In the genomic region with DNA sequence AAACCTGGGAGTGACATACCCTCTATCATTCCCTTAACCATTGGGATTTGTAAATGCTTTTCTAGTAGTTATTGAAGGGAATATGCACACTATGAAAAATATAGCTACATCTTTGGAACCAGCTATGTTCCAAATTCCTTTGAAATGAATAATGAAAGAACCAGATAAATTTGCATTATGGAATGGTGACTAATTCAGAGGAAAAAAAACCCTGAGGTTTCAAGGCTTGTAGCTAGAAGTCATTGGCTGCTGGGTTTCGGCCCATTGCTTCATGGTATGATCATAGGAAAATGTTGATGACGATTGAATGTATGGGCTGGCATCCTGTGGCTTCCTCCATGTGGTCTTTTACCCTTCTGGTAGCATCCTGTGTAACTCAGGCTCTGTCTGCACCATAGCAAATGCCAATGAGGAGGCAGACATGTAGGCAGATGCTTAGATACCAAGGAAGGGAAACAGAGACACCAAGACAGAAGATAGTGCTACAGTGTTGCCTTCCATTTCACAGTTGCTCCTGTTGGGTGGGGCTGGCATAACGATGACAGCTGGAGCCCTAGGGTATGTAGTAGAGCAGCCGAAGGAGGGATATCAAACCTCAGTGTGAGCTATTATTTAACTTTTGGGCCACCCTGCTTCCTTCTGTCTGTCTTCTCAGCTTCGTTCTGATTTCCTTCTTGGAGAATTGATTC, we compare ENCODE assay signal across 23 mouse cellular contexts. TPM values are rescaled to one million over a fixed set of nuclear protein-coding genes. Genes with fewer than 3 reads are reported as not detected.
"Had no signal": no experiment of that assay in that cellular context is flagged by ENCODE, and none has a peak within 500 bp of the region (broad histone marks: within the 10 kb centered on the region; RNA-seq: fewer than 3 reads in every experiment).

No protein-coding gene starts in this region.

- H3K9ac ChIP-seq: lung, embryonic 14.5 days; midbrain, embryonic 12.5 days; neural tube, embryonic 12.5 days had no signal

- H3K9me3 ChIP-seq: midbrain, embryonic 10.5 days; midbrain, embryonic 12.5 days; neural tube, embryonic 12.5 days had no signal

- H3K4me3 ChIP-seq: midbrain, embryonic 10.5 days; midbrain, embryonic 12.5 days; neural tube, embryonic 12.5 days had no signal

- H3K27ac ChIP-seq: midbrain, embryonic 10.5 days; midbrain, embryonic 12.5 days; neural tube, embryonic 12.5 days had no signal

- ATAC-seq: midbrain, embryonic 16.5 days had no signal

- H3K36me3 ChIP-seq: midbrain, embryonic 10.5 days; midbrain, embryonic 12.5 days; neural tube, embryonic 12.5 days had no signal

- H3K4me2 ChIP-seq: lung, embryonic 14.5 days; midbrain, embryonic 12.5 days; neural tube, embryonic 12.5 days had no signal

- H3K4me1 ChIP-seq: midbrain, embryonic 10.5 days; midbrain, embryonic 12.5 days; neural tube, embryonic 12.5 days had no signal

- DNase-seq: lung, adult 18-20 months; lung, embryonic 14.5 days; lung, postnatal 10 days; lung, postnatal 4 days; midbrain, embryonic 14.5 days; retina, postnatal 1 day; right cerebral cortex, adult 18-20 months; right cerebral cortex, postnatal 25 days; right cerebral cortex, postnatal 4 days; spleen, adult 18-20 months; thymus, adult 18-20 months; thymus, postnatal 14 days; thymus, postnatal 36 days had no signal

- H3K27me3 ChIP-seq: midbrain, embryonic 12.5 days; neural tube, embryonic 12.5 days had no signal

RNA-seq across cellular contexts. Expression of a gene that starts 28.6 kb away (rescaled TPM):
- total RNA-seq: megakaryocyte, adult 5-6 weeks; megakaryocyte-erythroid progenitor cell, adult 5-6 weeks had no signal
- polyA plus RNA-seq: lung, embryonic 14.5 days; small intestine, adult 2 months; stomach, embryonic 14.5 days; stomach, embryonic 16.5 days; thymus, postnatal 0 days had no signal
